Mouse (Mus musculus) forebrain, embryonic 13.5 days (tissue): ENCODE measurements around the gene Lrba. TPM values are rescaled to one million over a fixed set of nuclear protein-coding genes. Genes with fewer than 3 reads are reported as not detected.

Experiments
- ATAC-seq: fragments of 200-750 bp; cut with Nextera tagmentation; 2 replicates; pipeline ENCODE4 v1.8.0; 2017
- H3K27ac ChIP-seq: fragments of 300-500 bp; sonication (generic); 2 replicates; pipeline ENCODE4 v1.5.1; 2015; ENCODE audit warnings: inconsistent platforms, mild to moderate bottlenecking, moderate library complexity
- H3K27me3 ChIP-seq: fragments of 300-500 bp; sonication (generic); 2 replicates; pipeline ENCODE4 v1.6.1; 2015; ENCODE audit warnings: mild to moderate bottlenecking, inconsistent platforms
- H3K36me3 ChIP-seq: fragments of 300-500 bp; sonication (generic); 2 replicates; pipeline ENCODE4 v1.6.1; 2015; ENCODE audit warnings: mild to moderate bottlenecking, inconsistent platforms; ENCODE audit not compliant: poor library complexity, severe bottlenecking
- H3K4me1 ChIP-seq: fragments of 300-500 bp; sonication (generic); 2 replicates; pipeline ENCODE4 v1.6.1; 2015; ENCODE audit warnings: inconsistent platforms
- H3K4me2 ChIP-seq: fragments of 300-500 bp; sonication (generic); 2 replicates; pipeline ENCODE4 v1.6.1; 2015; ENCODE audit warnings: inconsistent platforms, mild to moderate bottlenecking, moderate library complexity
- H3K4me3 ChIP-seq: fragments of 300-500 bp; sonication (generic); 2 replicates; pipeline ENCODE4 v1.5.1; 2015; ENCODE audit warnings: mild to moderate bottlenecking, inconsistent platforms
- H3K9ac ChIP-seq: fragments of 300-500 bp; sonication (generic); 2 replicates; pipeline ENCODE4 v1.6.1; 2015; ENCODE audit warnings: mild to moderate bottlenecking, inconsistent platforms
- H3K9me3 ChIP-seq: fragments of 300-500 bp; sonication (generic); replicated peaks from 2 replicates; pipeline ENCODE4 v1.6.1; 2016; ENCODE audit warnings: inconsistent platforms
- WGBS: fragments of 180-500 bp; shearing (Covaris S2); methylation state at CpG from one replicate; pipeline ENCODE4 v1.1.7; 2015; 5-methylcytosine and 5-hydroxymethylcytosine counted together
- polyA plus RNA-seq: library from polyadenylated mRNA; unstranded; fragments of >200 nt; fragmentation: Nextera tagmentation; extraction: Ambion mirVana; gene quantifications from 2 replicates; pipeline ENCODE4 v1.2.1, GENCODE M21; 2015

Lrba gene
- polyA plus RNA-seq, 1 experiment from 2014 or later: 2.1 TPM

- whole genome bisulfite sequencing: 81% methylated on average over 1 of the region's 1 CpGs
- Histone ChIP-seq H3K9me3 (no peaks in the 10 kb centered on the region), H3K36me3 (no peaks in the 10 kb centered on the region), H3K27ac (no peak overlapping the region), H3K9ac (no peak overlapping the region), H3K4me2 (no peak overlapping the region), H3K4me1 (no peaks in the 10 kb centered on the region), H3K27me3 (no peaks in the 10 kb centered on the region), H3K4me3 (no peak overlapping the region)
- ATAC-seq: no peak
Observed at GRCm38 (mm10) chr3:86275651-86276050, 51.2 kb downstream of the Lrba start.

DNA sequence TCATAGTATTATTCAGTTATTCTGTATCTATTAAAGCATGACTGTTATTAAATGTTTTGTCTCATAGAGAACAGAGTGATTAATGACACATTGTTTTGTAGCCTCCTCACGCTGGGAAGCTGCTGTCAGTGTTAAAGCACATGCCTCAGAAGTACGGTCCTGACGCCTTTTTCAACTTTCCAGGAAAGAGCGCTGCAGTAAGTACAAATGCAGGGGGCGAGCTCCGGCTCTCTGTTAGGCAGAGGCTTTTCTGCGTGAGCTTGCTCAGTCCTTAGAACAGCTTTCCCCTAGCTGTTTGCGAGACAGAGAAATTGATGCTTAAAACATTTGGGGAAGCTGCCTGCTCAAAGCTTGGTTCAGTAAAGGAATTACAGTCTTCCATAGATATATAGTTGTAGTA lies 66.8 kb downstream of the Lrba start:
- no peak overlapping the region for H3K4me3 ChIP-seq
- no peaks in the 10 kb centered on the region for H3K36me3 ChIP-seq
- no peak overlapping the region for H3K27ac ChIP-seq
- H3K4me1 ChIP-seq: no peaks in the 10 kb centered on the region
- no peaks in the 10 kb centered on the region for H3K9me3 ChIP-seq
- no peak for ATAC-seq
- 58% methylated on average over 8 of the region's 8 CpGs for WGBS
- H3K9ac ChIP-seq: no peak overlapping the region
- no peak overlapping the region for H3K4me2 ChIP-seq
- no peaks in the 10 kb centered on the region for H3K27me3 ChIP-seq

GRCm38 (mm10) chr3:86294866-86295265 lies 70.4 kb downstream of the Lrba start:
- no peak for ATAC-seq
- Histone ChIP-seq H3K9me3 (no peaks in the 10 kb centered on the region), H3K36me3 (no peaks in the 10 kb centered on the region), H3K27ac (no peak overlapping the region), H3K27me3 (no peaks in the 10 kb centered on the region), H3K4me2 (no peak overlapping the region), H3K4me3 (no peak overlapping the region), H3K4me1 (no peaks in the 10 kb centered on the region), H3K9ac (no peak overlapping the region)
- WGBS: 98% methylated on average over 1 of the region's 1 CpGs

- Histone ChIP-seq H3K27me3 (no peaks in the 10 kb centered on the region), H3K4me3 (no peak overlapping the region), H3K9me3 (no peaks in the 10 kb centered on the region), H3K4me1 (no peaks in the 10 kb centered on the region), H3K9ac (no peak overlapping the region), H3K4me2 (no peak overlapping the region), H3K27ac (no peak overlapping the region), H3K36me3 (no peaks in the 10 kb centered on the region)
- 71% methylated on average over 8 of the region's 8 CpGs for WGBS
- no peak for ATAC-seq
Observed at GRCm38 (mm10) chr3:86296214-86296613, 71.7 kb downstream of the Lrba start.

DNA sequence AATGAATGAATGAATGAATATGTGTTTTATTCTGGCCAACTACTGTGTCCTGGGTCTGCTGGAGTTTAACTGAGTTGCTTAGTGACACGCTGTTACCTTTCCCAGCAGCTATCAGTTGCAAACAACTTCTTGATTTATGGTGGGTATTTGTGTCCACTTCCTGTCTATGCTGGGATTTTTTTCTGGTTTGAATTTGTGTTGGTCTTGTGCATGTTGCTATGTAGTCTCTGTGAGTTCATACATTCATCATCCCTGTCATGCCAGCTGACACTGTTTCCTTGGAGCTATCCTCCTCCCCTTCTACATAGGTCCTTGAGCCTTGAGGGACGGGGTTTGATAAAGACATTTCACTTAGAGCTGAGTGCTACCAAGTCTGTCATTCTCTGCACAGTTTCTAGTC lies 84.4 kb downstream of the Lrba start:
- Histone ChIP-seq H3K9me3 (no peaks in the 10 kb centered on the region), H3K27me3 (no peaks in the 10 kb centered on the region), H3K9ac (no peak overlapping the region), H3K4me1 (no peaks in the 10 kb centered on the region), H3K4me2 (no peak overlapping the region), H3K27ac (no peak overlapping the region), H3K4me3 (no peak overlapping the region), H3K36me3 (peaks cover 5% of the 10 kb centered on the region; the same call in 1 of the 2 replicates)
- ATAC-seq: no peak
- 94% methylated on average over 2 of the region's 2 CpGs for WGBS

- H3K27me3 ChIP-seq: no peaks in the 10 kb centered on the region
- no peak for ATAC-seq
- H3K4me1 ChIP-seq: no peaks in the 10 kb centered on the region
- 74% methylated on average over 5 of the region's 5 CpGs for WGBS
- no peak overlapping the region for H3K4me2 ChIP-seq
- no peaks in the 10 kb centered on the region for H3K36me3 ChIP-seq
- no peak overlapping the region for H3K4me3 ChIP-seq
- H3K9me3 ChIP-seq: no peaks in the 10 kb centered on the region
- H3K9ac ChIP-seq: no peak overlapping the region
- no peak overlapping the region for H3K27ac ChIP-seq
Observed at GRCm38 (mm10) chr3:86310216-86310615, 85.7 kb downstream of the Lrba start.

DNA sequence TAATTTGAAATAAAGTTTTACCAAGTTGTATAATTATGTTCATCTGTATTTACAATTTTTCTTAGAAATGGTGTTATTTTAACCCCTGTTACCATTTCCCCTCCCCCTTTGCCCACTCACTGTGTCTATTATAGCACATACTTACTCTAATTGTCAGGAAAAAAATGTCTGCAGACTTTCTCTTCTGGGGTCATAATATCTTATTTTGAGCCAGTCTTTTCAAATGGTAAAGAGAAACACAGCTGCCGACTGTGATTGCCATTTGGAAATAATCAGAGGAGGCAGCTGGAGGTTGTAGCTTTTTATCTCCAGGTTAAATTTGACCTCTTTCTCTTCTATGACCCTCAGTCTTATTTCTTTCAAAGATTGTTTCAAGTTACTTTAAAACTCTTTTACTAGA lies 86.9 kb downstream of the Lrba start:
- Histone ChIP-seq H3K9me3 (no peaks in the 10 kb centered on the region), H3K4me2 (no peak overlapping the region), H3K27me3 (no peaks in the 10 kb centered on the region), H3K9ac (no peak overlapping the region), H3K4me3 (no peak overlapping the region), H3K4me1 (no peaks in the 10 kb centered on the region), H3K36me3 (no peaks in the 10 kb centered on the region), H3K27ac (no peak overlapping the region)
- 31% methylated on average over 1 of the region's 1 CpGs for WGBS
- ATAC-seq: no peak

- no peaks in the 10 kb centered on the region for H3K36me3 ChIP-seq
- no peak overlapping the region for H3K4me3 ChIP-seq
- H3K4me1 ChIP-seq: no peaks in the 10 kb centered on the region
- no peaks in the 10 kb centered on the region for H3K9me3 ChIP-seq
- no peak overlapping the region for H3K4me2 ChIP-seq
- ATAC-seq: no peak
- H3K27me3 ChIP-seq: no peaks in the 10 kb centered on the region
- H3K9ac ChIP-seq: no peak overlapping the region
- WGBS: 88% methylated on average over 5 of the region's 5 CpGs
- no peak overlapping the region for H3K27ac ChIP-seq
Observed at GRCm38 (mm10) chr3:86317636-86318035, 93.2 kb downstream of the Lrba start.

GRCm38 (mm10) chr3:86328531-86328930 lies 104.1 kb downstream of the Lrba start:
- no peak for ATAC-seq
- H3K27ac ChIP-seq: no peak overlapping the region
- no peak overlapping the region for H3K4me2 ChIP-seq

GRCm38 (mm10) chr3:86343261-86343660 lies 118.8 kb downstream of the Lrba start:
- H3K4me2 ChIP-seq: no peak overlapping the region
- no peaks in the 10 kb centered on the region for H3K27me3 ChIP-seq
- H3K9ac ChIP-seq: no peak overlapping the region
- H3K4me3 ChIP-seq: no peak overlapping the region
- no peaks in the 10 kb centered on the region for H3K9me3 ChIP-seq
- peaks cover 8% of the 10 kb centered on the region; the same call in 1 of the 2 replicates for H3K4me1 ChIP-seq
- no peak overlapping the region for H3K27ac ChIP-seq
- H3K36me3 ChIP-seq: peaks cover 2% of the 10 kb centered on the region; the same call in 1 of the 2 replicates
- ATAC-seq: no peak
- 29% methylated on average over 5 of the region's 5 CpGs for WGBS

More at GRCm38 (mm10) chr3:86328531-86328930, 104.1 kb downstream of the Lrba start:
- 31% methylated on average over 1 of the region's 1 CpGs for WGBS
- H3K4me3 ChIP-seq: no peak overlapping the region
- no peaks in the 10 kb centered on the region for H3K9me3 ChIP-seq
- no peaks in the 10 kb centered on the region for H3K27me3 ChIP-seq
- no peak overlapping the region for H3K9ac ChIP-seq
- no peaks in the 10 kb centered on the region for H3K4me1 ChIP-seq
- H3K36me3 ChIP-seq: no peaks in the 10 kb centered on the region

DNA sequence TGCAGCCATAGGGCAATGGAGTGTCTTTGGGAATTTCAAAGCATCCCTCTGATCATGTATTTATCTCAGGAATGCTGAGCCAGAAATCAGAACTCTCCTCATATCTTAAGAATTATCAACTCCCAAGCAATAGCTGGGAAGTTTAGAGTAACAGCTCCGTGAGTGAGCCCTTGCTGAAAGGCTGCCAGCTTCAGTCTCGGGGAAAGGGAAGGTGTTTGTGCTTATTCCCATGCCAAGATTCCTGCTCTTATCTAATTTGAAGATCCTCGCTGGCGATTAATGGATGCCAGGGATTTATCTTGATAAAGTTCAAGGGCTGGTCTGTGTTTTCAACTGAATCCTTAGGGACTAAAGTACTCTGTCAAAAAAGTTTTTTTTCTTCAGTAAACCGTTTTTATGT lies 138.0 kb downstream of the Lrba start:
- Histone ChIP-seq H3K27ac (no peak overlapping the region), H3K4me3 (no peak overlapping the region), H3K27me3 (no peaks in the 10 kb centered on the region), H3K4me1 (no peaks in the 10 kb centered on the region), H3K9me3 (no peaks in the 10 kb centered on the region), H3K36me3 (no peaks in the 10 kb centered on the region), H3K9ac (no peak overlapping the region), H3K4me2 (no peak overlapping the region)
- whole genome bisulfite sequencing: 44% methylated on average over 5 of the region's 5 CpGs
- no peak for ATAC-seq

GRCm38 (mm10) chr3:86371466-86371865 lies 147.0 kb downstream of the Lrba start:
- Histone ChIP-seq H3K4me3 (no peak overlapping the region), H3K4me1 (no peaks in the 10 kb centered on the region), H3K27me3 (no peaks in the 10 kb centered on the region), H3K9me3 (no peaks in the 10 kb centered on the region), H3K36me3 (no peaks in the 10 kb centered on the region), H3K4me2 (no peak overlapping the region), H3K27ac (no peak overlapping the region), H3K9ac (no peak overlapping the region)
- no peak for ATAC-seq
- WGBS: 78% methylated on average over 2 of the region's 2 CpGs

DNA sequence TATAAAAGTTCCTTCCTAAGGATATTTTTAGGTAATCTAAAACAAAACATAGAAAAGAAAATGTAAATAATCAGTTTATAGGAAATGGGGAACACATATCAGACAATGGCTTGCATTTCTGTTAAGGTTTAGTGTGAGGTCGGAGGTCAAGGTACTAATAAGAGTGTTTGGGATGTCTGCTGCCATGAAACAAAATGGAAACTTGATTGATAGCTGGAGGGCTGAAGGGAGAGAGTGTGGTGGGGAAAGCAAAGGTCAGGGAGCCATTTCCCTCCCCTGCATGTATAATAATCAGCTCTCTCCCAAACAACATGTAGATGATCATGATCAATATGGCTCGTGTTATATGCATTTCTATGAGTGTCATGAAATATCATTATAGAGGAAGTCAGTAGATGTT lies 150.8 kb downstream of the Lrba start:
- Histone ChIP-seq H3K36me3 (no peaks in the 10 kb centered on the region), H3K4me2 (no peak overlapping the region), H3K27me3 (no peaks in the 10 kb centered on the region), H3K9me3 (no peaks in the 10 kb centered on the region), H3K9ac (no peak overlapping the region), H3K27ac (no peak overlapping the region), H3K4me1 (no peaks in the 10 kb centered on the region), H3K4me3 (no peak overlapping the region)
- no peak for ATAC-seq
- 93% methylated on average over 2 of the region's 2 CpGs for WGBS
